Mouse (Mus musculus) right cerebral cortex, postnatal 4 days (tissue): ENCODE data around the gene Nav2.

Experiments
- DNase-seq: peaks from one replicate; pipeline ENCODE4 v3.0.0-alpha.2; 2022

Nav2 gene

DNA sequence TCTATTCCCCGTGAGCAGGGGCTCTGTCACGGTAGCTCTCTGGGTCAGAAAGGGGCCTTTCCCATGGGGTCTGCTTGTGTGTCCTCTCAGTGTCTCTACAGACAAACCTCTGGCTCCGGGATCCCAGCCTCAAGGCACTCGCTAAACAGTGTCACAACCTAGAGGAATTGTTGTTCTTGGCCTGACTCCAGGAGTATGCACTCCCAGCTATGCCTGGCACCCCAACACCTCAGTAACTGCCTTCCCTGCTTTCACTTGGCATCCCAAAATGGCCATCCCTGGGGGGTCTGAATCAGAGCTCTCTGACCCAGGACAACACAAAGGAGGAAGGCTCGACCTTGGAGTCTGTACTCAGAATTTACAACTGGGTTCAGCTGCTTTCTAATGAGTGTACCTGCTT, 317.2 kb downstream of the Nav2 start:
- no peak for DNase-seq

DNA sequence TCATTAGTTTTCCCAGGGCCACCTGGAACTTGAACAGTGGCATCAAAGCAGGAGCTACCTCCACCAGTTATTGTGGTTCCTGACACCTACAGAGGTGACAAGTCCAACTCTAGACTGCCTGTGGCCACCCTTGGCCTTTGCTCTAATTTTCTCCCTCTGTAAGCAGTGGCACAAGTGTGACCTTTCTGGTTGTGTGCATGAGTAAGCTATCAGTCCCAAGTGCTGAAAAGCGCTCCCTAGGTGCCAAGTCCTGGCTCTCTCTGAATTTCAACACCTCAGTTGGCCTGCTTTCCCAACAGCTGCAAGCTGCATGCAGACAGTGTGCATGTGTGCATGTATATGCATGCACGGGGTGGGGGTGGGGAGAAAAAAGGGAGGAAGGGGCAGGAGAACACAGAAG, 324.5 kb downstream of the Nav2 start:
- DNase-seq, result no peak

DNA sequence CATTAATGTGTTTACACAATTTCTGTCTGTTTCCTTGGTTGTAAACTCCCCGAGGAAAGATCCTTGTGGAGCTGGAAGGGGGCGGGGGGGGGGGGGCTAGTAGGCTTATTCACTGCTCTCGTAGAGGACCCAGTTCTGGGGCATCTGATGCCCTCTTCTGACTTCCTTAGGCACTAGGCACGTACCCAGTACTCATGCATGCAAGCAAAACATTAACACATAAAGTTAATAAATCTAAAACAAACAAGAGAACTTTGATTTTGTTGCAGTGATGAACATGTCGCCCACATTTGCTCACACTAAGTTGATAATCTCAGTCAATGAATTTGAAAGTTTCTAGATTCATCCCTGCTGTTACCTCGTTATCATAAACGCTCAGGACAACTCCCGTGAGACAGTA, 325.8 kb downstream of the Nav2 start:
- DNase-seq, result no peak

DNA sequence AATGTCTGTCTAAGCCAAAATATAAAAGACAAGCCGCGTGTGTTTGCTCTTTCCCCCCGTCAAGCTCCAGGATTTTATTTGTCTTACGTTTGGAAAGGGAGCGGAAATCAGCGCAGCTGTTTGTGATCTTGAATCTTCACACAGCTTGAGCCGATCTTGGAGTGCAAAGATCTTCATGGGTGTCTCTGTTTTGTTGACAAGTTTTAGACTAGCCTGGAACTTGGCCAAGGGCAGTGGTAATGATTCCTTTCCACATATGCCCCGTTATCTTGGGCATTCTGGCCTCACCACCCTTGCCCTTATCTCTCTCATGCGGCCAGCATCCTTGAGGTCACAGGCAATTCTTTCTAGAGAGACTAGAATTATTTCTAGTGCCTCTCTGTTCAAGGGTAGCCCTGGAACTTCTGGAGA, 326.8 kb downstream of the Nav2 start:
- DNase-seq, result no peak

DNA sequence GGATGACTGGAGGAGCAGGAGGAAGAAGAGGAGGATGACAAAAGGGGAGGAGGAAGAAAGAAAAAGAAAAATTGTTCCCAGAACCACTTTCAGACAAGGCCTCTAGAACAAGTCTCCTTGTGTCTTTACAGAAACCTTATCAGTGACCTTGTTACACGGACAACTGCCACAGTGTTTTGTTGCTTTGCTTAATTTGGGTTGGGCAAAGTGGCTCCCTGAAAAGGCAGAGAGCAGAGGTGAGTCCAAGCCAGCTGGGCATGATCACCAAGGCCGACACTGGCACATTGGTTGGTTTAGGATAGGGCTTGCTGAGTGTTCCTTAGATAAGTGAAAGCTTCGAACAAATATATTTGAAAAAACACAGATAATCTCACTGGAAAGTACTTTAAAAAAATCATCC, 327.3 kb downstream of the Nav2 start:
- DNase-seq, result no peak

DNA sequence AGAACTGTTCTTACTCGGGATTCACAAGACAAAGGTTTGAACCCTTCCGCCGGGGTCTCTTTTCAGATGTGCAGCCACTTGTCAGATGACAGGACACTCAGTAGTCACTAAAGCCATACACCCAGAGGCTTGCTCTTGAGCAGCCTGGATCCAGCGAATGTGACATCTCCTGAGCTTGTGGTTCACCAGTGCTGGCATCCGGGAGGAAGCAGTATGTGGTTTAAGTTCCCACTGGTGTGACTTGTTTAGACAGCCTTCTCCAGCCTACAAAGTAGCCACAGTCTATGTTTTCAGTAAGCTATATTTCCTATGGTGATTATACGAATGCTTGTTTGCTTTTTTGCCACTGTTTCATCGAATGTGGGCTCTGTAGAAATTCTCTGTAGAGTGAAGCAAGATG, 331.9 kb downstream of the Nav2 start:
- no peak for DNase-seq

DNA sequence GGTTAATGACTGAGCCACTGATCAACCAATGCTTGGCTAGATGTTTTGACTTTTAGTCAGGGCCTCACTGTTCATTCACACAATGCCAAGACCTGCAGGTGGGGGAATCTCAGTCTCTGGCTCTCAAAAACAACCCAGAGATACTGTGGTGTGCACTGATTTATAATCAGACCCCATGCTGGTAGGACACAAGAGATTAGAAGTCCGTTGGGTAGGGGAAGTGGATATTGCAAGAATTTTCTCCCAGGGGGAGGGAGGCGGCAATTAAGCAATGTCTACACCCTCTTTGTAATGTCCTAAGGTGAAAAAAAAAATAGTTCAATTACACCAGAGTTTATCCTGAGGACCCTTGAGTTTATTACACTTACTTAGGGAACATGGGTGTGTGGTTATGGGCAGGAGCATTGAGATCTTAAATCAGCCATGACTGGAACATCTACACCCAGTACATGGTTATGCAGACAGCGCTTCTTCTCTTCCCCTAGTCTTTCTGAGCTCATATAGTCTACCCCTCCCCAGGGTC, 332.8 kb downstream of the Nav2 start:
- no peak for DNase-seq

DNA sequence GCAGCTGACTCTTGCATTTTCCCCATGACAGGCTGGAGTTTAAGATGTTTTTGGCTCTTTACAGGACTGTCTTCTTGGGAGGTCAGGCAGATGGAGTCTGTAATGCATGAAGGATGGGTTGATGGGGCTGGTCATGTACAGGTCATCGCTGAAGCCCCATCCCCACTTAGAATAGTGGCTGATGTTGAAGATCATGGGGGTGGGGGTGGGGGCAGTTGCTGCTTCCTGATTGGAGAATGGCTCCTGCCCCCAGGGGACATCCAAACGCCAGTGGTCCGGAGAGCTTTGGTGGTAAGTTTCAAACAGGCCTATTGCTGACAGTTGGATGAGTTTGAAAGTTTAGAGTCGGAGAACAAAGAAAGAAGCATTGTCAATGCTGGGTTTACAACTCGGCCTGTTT, 333.7 kb downstream of the Nav2 start:
- no peak for DNase-seq

DNA sequence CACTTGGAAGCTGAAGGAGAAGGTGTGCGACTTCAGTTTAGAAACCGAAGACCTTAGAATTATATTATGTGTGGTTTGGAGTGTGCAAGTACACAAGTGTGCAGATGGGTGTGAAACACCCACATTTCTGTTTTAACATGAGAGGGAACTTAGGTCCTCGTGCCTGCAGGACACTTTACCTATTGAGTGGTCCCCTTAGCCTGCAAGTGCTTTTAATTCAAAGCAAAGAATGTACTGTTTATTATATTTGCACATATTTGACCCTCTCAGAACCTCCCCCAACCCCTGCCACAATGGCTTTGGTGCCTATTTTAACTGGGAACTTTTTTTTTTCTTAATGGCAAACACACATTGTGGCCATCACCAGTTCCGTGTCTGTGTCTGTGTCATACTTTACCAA, 334.6 kb downstream of the Nav2 start:
- DNase-seq, result no peak

DNA sequence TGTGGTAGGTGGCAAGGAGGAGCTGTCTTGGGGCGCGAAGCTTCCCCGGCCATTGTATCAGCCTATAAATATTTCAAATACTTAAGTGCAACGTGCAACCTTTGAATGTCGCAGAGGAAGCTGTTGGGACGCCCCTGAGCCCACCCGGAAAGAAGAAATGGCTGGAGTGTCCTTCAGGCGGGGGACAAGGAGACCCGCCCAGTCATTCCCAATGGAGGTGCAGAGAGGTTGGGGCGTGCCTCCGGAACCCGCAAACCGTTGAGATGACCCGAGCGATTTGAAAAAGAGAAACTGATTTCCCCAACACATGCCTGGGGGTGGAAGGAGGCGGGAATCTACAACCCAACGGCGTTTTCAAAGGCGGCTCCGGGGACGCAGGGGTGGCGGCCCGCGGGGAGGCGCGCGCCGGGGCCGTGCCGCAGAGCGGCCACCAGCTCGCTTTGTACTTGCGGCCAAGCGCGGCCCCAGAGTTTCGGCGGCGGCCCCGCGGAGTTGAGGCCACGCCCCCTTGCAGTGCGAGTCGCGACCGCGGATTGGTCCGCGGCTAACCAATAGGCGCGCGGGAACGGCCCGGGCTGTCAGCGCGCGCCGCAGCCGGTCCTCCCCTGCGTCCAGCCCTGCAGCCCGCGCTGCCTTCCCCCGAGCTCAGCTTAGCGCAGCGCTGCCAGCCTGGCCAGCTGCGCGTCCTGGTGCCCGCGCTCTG, 337.2 kb downstream of the Nav2 start:
- peak; percentile 95 for DNase-seq

DNA sequence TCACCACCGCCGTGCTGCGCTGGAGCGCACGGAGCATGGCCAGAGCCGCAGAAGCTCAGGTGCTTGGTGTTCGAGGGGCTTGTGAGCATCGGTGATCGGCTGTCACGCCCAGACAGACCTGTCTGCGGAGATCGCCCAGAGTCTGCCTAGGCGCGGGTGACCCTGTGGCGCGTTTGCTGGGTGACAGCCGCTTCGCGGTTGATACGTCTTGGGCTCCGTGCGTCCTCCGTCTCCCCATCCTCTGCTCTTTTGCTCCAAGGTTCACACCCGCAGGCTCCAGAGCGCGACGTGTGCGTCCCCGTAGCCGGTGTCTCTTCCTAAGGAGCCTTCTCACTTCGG, 337.7 kb downstream of the Nav2 start:
- DNase-seq, result no peak

DNA sequence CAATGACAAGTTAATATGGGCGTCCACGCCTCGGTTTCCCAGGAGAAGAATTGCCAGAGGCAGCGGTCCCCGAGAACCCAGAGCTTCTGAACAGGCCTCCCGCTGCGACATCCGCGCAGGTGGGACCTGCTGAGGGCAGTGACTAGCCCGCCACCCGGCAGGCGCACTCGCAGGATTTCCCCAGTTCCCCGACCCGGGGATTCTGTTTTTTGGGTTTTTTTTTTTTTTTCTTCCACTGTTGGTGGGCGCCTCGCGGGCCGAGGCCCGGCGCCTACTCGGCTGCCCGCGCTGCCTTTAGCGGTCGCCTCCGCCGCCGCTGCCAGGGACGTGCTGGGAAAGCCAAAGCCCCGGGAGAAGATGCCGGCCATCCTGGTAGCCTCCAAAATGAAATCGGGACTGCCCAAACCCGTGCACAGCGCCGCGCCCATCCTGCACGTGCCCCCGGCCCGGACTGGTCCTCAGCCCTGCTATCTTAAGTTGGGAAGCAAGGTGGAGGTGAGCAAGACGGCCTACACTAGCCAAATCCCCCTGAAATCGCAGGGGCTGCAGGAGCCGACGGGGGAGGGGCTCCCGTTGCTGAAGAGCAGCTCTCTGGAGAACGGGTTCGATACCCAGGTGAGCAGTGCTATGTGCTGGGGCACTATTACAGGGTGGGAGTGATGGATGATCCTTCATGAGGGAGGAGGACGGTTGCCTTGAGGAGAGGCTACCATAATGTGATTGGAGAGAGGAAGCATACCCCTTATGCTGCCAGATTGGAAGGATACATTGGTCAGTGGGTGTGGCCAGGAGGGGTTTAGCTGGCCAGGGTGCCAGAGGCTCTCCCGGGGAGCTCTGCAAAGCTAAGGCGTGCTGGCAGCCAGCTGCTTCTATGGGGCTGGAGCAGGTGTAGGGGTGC, 338.3 kb downstream of the Nav2 start:
- peak; percentile 48 for DNase-seq

DNA sequence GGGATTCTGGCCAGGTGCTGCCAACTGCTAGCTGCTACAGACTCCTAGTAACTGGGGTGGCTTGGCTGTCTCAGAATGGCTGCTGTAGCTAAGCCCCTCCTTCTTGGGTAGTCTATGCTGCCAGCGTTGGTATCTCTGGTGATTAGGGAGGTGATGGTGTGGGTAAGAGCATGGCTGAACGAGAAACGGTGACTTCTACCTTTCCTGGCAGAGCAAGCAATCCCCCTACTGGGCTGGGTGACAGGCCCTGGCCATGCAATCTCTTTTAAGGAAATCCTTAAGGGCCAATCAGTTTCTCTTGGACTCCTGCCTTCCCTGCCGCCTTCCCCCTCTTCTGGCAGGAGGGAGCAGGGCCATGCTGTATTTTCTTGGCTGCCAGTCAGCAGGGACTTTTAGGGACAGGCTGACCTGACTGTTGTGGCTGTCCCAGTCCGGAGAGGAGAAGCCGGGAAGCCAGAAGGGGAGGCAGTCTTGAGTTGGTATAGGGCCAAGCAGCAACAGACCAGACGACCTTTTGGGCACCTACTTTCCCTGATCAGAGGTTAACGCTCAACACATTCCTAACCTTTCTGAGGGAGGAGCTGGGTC, 339.3 kb downstream of the Nav2 start:
- DNase-seq, result peak; percentile 57

DNA sequence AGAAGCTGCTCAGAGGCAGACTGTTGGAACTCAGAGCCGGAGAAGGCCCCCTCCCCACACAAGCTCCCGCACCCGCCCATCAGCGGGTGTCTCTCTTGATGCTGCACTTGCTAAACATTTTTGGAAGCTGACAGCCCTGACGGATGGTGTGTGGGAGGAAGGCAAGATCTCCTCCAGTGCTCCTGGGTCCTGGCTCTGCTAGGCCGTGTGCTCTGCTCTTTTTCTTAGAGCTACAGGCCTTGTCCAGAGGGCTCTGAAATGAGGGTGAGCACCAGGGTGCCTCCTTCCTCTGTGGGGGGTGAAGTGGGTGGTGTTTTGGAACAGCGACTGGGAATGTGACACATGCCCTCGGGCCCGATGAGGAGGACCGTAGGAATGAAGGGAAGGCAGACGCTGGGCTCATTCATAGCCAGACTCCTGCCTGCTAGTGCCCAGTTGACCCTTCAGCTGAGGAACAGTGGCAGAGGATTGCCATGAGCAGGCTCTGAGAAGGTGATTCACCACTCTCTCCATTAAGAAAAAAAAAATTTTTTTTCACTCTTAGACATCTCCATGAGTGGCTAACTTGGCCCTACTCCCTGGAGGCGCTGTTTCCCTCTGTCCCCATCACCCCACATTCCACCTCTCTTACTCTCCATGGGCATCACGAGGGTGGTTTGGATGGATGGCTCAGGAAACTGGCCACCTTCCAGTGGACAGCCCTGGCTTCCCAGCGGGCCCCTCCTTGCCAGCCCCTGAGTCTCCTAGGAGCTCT, 340.0 kb downstream of the Nav2 start:
- DNase-seq, result peak; percentile 56

DNA sequence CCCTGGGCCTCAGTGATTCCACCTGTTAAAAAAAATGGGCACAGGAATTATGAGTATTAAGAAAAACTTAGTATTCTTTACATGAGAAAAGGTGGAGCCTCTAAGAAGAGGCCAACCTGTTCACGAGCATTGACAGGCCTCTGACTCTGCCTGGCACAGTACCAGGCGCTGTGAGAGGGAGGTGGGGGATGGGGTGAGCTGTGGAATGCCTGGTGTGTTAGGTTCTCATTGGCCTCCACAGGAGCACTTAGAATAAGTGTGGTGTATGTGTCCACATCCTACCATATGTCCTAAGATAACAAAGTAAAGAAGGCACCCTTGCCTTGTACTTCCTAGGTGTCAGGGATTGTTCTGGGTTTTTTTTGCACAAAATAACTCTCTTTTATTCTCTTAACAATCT, 340.9 kb downstream of the Nav2 start:
- peak; percentile 42 for DNase-seq

DNA sequence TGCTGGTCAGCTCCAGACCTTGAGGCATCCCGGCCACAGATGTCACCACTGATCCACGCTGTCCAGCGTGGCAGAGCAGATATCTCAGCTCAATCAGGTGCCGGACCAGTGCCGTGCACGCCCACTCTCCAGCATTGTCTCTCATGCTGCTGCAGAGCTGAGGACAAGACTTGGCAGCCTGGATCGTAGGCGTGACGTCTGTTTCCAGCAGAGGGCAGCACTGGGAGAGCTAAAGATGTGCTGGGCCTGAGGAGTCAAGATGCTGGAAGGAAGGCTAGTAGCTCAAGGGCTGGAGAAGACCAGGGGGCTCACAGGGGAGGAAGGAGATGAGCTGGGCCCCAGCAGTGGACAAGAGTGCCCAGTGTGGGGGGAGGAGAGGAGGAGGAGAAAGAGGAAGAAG, 341.5 kb downstream of the Nav2 start:
- DNase-seq, result peak; percentile 90

DNA sequence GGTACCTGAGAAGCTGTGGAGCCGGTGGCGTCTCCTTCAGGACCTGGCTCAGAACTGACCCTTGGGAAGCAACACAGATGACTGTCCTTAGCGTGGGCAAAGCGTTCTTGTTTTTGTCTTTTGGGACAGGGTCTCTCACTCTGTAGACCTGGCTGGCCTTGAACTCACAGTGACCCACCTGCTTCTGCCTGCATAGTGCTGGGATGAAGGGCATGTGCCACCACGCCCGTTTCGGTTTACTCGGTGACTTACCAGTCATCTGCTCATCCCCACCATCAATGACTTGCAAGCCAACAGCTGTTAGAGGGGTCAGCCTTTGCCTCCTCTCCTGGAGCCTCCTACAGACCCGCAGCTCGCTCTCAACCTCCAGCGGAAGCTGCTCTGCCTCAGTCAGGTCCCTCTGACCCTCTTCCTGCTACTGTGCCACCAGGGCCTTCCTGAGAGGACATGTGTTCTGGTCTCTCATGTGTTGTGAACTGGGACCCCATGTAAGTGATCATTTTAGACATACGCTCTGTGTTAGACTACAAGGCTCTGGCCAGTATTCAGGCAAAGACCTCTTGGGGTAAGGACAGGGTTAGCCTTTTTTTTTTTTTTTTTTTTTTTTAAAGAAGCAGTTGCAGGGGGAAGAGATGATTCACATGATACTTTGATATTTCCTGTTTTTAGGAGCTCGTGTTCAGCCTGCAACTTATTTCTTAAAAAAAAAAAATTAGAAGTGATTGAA, 342.2 kb downstream of the Nav2 start:
- no peak for DNase-seq

DNA sequence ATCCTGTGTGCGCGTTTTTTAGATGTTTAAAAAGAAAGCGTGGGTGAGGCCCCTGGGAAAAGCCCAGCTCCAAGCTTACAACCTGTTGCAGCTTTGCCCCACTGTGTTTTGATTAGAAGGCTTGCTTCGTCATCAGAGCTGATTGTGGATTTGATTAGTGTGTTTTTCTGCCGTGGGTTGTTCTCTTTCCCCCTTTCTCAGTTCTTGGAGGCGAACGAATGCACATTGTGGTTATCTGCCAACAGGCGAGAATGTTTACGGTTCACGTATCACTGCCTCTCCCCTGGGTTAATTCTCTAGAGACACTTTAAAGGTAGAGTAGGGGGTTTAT, 342.8 kb downstream of the Nav2 start:
- no peak for DNase-seq

DNA sequence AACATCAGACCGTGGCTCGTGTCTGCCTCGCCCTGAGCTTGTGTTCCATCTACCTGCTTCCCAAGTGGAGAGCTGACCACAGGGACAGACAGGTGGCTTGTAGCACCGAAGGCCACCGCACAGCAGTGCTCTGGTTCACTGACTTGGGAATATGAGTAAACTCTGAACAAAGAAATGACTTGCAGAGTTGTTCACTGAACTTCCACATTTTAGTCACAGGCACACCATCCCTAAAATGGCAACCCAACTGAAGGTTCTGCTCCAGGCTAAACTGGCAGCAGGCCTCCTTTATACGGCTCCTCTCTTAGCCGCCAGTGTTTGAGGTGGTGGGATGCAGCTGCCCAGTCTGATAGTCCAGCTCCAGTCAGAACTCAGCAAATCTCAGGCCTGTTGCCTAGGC, 343.9 kb downstream of the Nav2 start:
- no peak for DNase-seq

DNA sequence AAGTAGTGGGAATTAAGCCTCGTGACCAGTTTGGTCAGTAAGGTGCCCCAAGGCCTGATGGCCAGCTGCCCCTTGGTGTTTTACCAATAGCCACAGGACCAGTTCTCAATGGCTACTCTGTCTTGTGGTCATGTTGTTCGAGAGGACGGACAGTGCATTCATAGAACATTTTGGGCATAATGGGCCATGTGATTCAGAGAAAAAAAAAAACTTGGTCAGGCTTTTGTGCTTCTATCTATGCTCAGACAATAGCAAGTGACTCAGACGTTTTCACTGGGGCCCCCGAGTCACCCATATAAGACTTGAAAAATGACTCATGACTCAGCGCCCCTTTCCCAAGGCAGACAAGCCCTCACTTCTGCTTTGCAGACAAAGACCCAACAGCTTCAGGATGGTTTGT, 344.4 kb downstream of the Nav2 start:
- no peak for DNase-seq

DNA sequence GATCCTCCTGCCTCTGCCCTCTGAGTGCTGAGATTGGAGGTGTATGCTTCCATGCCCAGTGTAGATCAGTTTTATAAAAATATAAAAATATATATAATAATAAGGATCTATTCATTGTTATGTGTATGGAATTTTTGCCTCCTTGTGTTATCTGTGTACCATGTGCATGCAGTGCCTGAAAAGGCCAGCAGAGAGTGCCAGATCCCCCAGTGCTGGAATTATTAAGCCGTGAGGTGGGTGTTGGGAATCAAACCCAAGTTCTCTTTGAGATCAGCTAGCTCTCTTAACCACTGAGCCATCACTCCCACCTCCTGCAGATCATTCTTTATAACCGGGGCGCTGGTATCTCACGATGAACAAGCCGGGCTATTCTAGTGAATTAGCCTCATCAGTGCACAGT, 346.5 kb downstream of the Nav2 start:
- peak; percentile 41 for DNase-seq

DNA sequence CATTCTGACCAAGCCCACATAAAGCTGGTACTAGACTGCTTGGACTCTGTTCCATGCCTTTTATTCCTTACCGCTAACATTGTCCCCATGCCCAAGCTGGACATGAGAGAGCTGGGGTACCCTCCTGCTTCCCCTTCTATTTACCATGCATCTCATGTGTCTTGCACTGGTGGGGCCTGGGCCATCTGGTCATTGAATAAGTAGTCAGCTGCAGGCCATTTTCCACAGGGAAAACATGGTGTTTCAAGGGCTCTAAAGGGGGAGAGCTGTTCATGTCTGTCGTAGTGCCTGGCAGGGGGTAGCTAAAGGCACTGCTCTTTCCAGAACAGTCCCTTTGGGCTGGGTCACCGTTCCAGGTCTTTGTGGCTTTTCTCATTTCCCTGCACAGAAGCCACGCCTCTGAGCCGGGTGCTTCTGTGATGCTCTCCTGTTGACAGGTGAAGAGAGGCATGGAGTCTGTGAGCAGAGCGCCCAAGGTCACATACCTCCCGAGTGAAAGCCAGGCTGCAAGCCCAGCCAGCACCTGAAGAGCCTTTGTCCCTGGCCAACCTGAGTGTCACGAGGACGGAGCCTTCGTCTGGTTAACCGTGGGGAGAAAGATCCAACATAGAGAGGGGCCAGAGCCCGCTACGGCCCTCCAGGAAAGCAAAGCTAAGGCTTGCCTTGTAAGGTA, 348.9 kb downstream of the Nav2 start:
- DNase-seq, result no peak
